Mouse (Mus musculus): ENCODE data around the gene Gabarapl1. TPM values are rescaled to one million over a fixed set of nuclear protein-coding genes. Genes with fewer than 3 reads are reported as not detected.

Gene Gabarapl1
- polyA plus RNA-seq, 1 experiment from 2014 or later = 119 TPM

- H3K36me3 ChIP-seq = peaks cover 41% of the 10 kb centered on the region
- H3K27me3 ChIP-seq (replicated peaks) = no peaks in the 10 kb centered on the region
- ATAC-seq (ENCODE audit: low FRiP score, low read depth) = no peak
- no peak overlapping the region for H3K4me3 ChIP-seq
- H3K9ac ChIP-seq = no peak overlapping the region
- 42% methylated on average over 9 of the region's 9 CpGs for WGBS
- no peak overlapping the region for H3K27ac ChIP-seq
- peaks cover 6% of the 10 kb centered on the region; the same call in 1 of the 2 replicates for H3K4me1 ChIP-seq
- H3K4me2 ChIP-seq (replicated peaks) = no peak overlapping the region
- no peaks in the 10 kb centered on the region for H3K9me3 ChIP-seq
Observed at GRCm38 (mm10) chr6:129541931-129542330, 9.0 kb downstream of the Gabarapl1 start.

DNA sequence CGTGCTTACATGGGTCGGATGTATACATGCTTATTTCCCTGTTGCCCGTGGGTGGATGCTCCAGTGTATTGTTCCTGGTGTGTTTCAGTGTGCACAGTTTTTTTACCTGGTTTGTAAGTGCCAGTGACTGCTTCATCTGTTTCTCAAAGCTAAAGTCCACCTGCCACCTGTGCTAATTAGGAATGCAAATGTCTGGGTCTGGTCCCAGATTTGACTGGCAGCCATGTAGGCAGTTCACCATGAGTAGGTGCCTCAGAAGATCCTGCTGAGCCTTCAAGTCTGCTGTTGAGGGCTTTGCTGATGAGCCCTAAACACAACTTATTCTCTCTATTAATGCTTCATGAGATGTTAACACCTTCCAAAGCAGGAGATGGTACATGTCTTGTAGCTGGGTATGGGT, 9.6 kb downstream of the Gabarapl1 start:
- no peaks in the 10 kb centered on the region for H3K9me3 ChIP-seq

DNA sequence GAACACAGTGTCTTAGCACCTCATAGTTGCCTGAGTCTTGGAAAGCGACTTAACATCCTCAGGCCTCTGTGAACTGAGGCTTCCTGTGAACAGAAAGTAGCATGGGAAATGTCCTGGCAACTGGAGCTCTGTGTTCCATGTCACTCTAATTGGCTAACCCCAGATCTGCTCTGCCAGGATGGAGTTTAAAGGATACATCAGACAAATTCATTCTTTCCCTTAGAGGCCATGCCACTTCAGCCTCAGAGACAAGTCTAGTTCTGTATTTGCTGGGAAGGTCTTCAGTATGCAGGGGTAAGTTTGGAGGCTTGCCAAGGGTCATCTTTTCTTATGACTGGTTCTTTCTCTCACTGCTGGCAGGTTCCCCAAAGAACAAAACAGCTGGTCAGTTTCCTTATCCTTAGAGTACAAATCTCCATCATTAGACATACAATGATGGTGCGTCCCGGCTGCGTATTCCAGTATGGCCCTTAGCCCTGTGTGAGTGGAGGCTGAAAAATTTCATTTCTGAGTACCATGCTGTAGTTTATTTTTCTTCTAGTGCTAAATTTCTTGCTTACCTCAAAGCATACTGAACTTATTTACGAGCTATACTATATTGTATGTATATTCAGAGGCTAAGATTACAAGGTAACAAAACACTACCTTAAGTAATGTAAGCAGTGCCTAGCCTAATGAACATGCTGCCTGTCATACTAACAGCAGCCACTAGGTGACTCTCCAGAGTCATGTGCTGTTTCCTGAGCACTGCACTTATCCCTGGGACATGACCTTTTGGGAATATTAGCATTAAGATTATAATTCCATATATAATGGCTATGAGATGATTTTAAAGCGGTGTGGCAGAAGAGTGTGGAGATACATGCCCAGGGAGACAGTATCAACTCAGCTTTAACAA, 11.0 kb downstream of the Gabarapl1 start:
- Histone ChIP-seq H3K27me3 (replicated peaks) (no peaks in the 10 kb centered on the region), H3K36me3 (peaks cover 31% of the 10 kb centered on the region), H3K9ac (no peak overlapping the region), H3K27ac (no peak overlapping the region), H3K4me1 (peaks cover 6% of the 10 kb centered on the region; the same call in 1 of the 2 replicates), H3K9me3 (no peaks in the 10 kb centered on the region), H3K4me3 (no peak overlapping the region), H3K4me2 (replicated peaks) (no peak overlapping the region)
- ATAC-seq (ENCODE audit: low FRiP score, low read depth) = peak; percentile 84
- WGBS = 60% methylated on average over 6 of the region's 6 CpGs

More for the DNA sequence above, 9.6 kb downstream of the Gabarapl1 start:
- 97% methylated on average over 3 of the region's 3 CpGs for WGBS
- ATAC-seq (ENCODE audit: low FRiP score, low read depth) = no peak
- no peak overlapping the region for H3K27ac ChIP-seq
- peaks cover 6% of the 10 kb centered on the region; the same call in 1 of the 2 replicates for H3K4me1 ChIP-seq
- H3K4me3 ChIP-seq = no peak overlapping the region
- no peaks in the 10 kb centered on the region for H3K27me3 ChIP-seq (replicated peaks)
- H3K36me3 ChIP-seq = peaks cover 41% of the 10 kb centered on the region
- H3K9ac ChIP-seq = no peak overlapping the region
- H3K4me2 ChIP-seq (replicated peaks) = no peak overlapping the region

DNA sequence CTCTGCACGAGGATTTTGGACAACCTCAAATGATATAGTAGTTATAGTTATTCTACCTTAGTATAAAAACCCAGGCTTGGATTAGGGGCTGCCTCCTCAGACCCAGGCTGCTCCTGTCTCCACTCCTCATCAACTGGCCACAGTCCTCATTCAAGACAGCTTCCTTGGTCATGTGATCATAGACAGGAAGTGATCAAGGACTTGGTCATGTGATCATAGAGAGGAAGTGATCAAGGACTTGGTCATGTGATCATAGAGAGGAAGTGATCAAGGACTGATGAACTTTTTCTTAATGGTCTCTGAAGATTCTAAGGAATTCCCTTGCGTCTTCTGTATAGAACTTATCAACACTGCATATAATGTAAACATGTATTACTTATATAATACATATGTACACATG, 14.3 kb downstream of the Gabarapl1 start:
- Histone ChIP-seq H3K27ac (no peak overlapping the region), H3K4me2 (replicated peaks) (no peak overlapping the region), H3K27me3 (replicated peaks) (no peaks in the 10 kb centered on the region), H3K36me3 (no peaks in the 10 kb centered on the region), H3K4me1 (no peaks in the 10 kb centered on the region), H3K9me3 (no peaks in the 10 kb centered on the region), H3K9ac (no peak overlapping the region), H3K4me3 (no peak overlapping the region)
- WGBS = 82% methylated on average over 2 of the region's 2 CpGs
- no peak for ATAC-seq (ENCODE audit: low FRiP score, low read depth)

DNA sequence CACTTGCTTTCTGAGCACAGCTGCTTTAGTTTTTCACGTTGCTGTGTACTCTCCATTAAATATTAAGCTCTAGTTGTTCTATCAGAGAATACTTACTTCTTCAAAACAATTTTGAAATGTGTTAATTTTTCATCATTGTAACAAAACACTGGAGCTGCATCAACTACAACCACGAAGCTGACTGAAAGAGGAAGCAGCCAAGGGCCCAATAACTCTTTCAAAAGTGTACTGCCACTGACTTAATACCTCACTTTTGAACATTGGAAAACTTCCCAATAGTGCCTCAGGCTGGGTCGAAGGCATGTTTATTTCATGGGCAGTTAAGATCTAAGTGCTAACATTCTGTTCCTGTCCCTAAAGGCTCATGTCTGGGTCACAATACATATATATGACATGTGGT, 15.0 kb downstream of the Gabarapl1 start:
- Histone ChIP-seq H3K9me3 (no peaks in the 10 kb centered on the region), H3K27ac (no peak overlapping the region), H3K4me2 (replicated peaks) (no peak overlapping the region), H3K9ac (no peak overlapping the region), H3K4me3 (no peak overlapping the region), H3K36me3 (no peaks in the 10 kb centered on the region), H3K27me3 (replicated peaks) (no peaks in the 10 kb centered on the region), H3K4me1 (no peaks in the 10 kb centered on the region)
- ATAC-seq (ENCODE audit: low FRiP score, low read depth) = no peak
- WGBS = 83% methylated on average over 3 of the region's 3 CpGs

DNA sequence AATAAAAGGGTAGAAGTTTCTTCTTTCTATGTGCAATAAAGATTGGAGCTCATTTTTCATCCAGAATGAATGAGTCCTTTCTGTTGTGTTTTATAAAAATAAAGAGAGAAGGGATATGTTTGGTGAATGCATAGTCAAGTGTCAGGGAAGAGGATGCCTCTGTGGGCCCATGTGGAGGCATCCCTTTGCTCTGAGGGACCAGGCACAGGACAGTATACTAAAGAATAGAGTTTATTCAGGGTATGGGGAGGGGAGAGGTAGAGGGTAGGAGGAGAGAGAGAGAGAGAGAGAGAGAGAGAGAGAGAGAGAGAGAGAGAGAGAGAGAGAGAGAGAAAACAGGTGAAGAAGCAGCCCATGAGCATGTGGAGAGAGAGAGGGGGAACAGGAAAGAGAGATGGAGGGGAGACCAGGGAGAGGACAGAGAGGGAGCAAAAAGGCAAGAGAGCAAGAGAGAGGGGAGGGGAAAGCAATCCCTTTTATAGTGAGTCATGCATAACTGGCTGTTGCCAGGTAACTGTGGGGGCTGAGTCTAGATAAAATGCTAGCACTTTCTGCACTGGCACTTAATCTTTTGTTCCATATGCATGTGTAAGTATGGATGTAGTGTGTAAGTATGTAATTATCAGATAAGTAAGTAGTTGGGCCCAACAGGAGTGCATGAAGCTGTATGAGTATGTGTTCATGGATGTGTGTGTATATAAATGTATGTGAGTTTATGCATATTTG, 24.5 kb downstream of the Gabarapl1 start:
- Histone ChIP-seq H3K9ac (no peak overlapping the region), H3K27me3 (replicated peaks) (no peaks in the 10 kb centered on the region), H3K27ac (no peak overlapping the region), H3K36me3 (no peaks in the 10 kb centered on the region), H3K4me3 (no peak overlapping the region), H3K4me1 (no peaks in the 10 kb centered on the region), H3K9me3 (no peaks in the 10 kb centered on the region), H3K4me2 (replicated peaks) (no peak overlapping the region)
- ATAC-seq (ENCODE audit: low FRiP score, low read depth) = peak; percentile 66

- Histone ChIP-seq H3K36me3 (no peaks in the 10 kb centered on the region), H3K4me2 (replicated peaks) (no peak overlapping the region), H3K4me3 (no peak overlapping the region), H3K27ac (no peak overlapping the region), H3K9me3 (no peaks in the 10 kb centered on the region), H3K9ac (no peak overlapping the region), H3K27me3 (replicated peaks) (no peaks in the 10 kb centered on the region), H3K4me1 (no peaks in the 10 kb centered on the region)
- ATAC-seq (ENCODE audit: low FRiP score, low read depth) = peak; percentile 82
- 17% methylated on average over 12 of the region's 12 CpGs for WGBS
Observed at GRCm38 (mm10) chr6:129558946-129559640, 26.1 kb downstream of the Gabarapl1 start.

DNA sequence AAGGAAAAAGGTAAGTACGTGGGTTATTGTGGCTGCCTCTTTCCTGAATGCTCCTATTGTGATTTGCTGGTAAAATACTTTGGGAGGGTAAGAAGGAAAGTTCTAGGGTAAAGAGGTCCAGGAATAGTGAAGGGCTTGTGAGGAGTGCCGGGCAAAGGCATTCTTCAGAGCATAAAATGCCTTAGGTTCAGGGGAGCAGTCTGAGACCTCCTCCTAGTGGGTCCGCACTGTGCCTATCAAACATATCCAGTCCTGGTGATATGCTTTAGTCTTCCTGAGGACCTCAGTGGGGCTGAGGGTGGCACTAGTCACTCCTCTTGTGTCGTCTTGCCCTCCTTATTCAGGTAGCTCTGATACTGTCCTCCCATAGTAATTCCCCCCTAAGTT, 26.7 kb downstream of the Gabarapl1 start:
- 0 out of 2 replicates have a peak, but pooled peaks have one; percentile 26 for ATAC-seq (ENCODE audit: low FRiP score, low read depth)
- no peak overlapping the region for H3K27ac ChIP-seq
- H3K4me3 ChIP-seq = no peak overlapping the region
- H3K9ac ChIP-seq = no peak overlapping the region
- H3K36me3 ChIP-seq = no peaks in the 10 kb centered on the region
- no peaks in the 10 kb centered on the region for H3K4me1 ChIP-seq
- no peak overlapping the region for H3K4me2 ChIP-seq (replicated peaks)
- no peaks in the 10 kb centered on the region for H3K27me3 ChIP-seq (replicated peaks)
- no peaks in the 10 kb centered on the region for H3K9me3 ChIP-seq
- WGBS = 59% methylated on average over 4 of the region's 4 CpGs

GRCm38 (mm10) chr6:129565257-129565656, 32.3 kb downstream of the Gabarapl1 start:
- Histone ChIP-seq H3K4me2 (replicated peaks) (no peak overlapping the region), H3K27ac (no peak overlapping the region), H3K36me3 (no peaks in the 10 kb centered on the region), H3K4me3 (no peak overlapping the region), H3K27me3 (replicated peaks) (no peaks in the 10 kb centered on the region), H3K9me3 (no peaks in the 10 kb centered on the region), H3K4me1 (no peaks in the 10 kb centered on the region), H3K9ac (no peak overlapping the region)
- 85% methylated on average over 2 of the region's 2 CpGs for WGBS
- no peak for ATAC-seq (ENCODE audit: low FRiP score, low read depth)

DNA sequence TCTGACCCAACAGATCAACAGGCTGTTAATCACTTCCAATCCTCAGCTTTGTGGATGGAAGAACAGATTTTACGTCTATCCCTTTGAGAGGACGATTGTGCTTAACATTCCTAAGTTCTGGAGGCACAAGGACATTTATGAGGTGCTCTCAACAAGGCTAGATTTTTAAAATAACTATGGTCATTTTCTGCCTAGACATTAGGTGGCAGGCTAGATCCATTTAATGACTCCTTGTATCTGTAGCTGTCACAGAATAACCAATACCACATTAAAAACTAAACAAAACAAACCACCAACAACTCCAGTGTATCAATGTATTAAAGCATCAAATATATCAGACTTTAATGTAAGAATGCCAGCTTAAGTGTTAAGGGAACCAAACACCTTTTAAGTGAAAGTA, 42.4 kb downstream of the Gabarapl1 start:
- ATAC-seq (ENCODE audit: low FRiP score, low read depth) = no peak
- whole genome bisulfite sequencing = 41% methylated on average over 2 of the region's 2 CpGs
- no peaks in the 10 kb centered on the region for H3K27me3 ChIP-seq (replicated peaks)
- no peak overlapping the region for H3K9ac ChIP-seq
- no peaks in the 10 kb centered on the region for H3K36me3 ChIP-seq
- H3K4me1 ChIP-seq = no peaks in the 10 kb centered on the region
- no peak overlapping the region for H3K27ac ChIP-seq
- H3K4me2 ChIP-seq (replicated peaks) = no peak overlapping the region
- H3K4me3 ChIP-seq = no peak overlapping the region
- no peaks in the 10 kb centered on the region for H3K9me3 ChIP-seq

- Histone ChIP-seq H3K27me3 (replicated peaks) (no peaks in the 10 kb centered on the region), H3K4me2 (replicated peaks) (no peak within 1 kb of the TSS), H3K4me1 (no peaks in the 10 kb centered on the region), H3K9me3 (no peaks in the 10 kb centered on the region), H3K27ac (no peak within 1 kb of the TSS), H3K9ac (no peak within 1 kb of the TSS), H3K36me3 (no peaks in the 10 kb centered on the region), H3K4me3 (no peak within 1 kb of the TSS)
- WGBS = 97% methylated on average over 8 of the region's 8 CpGs
- ATAC-seq (ENCODE audit: low FRiP score, low read depth) = no peak
Observed at GRCm38 (mm10) chr6:129577605-129578004, 44.6 kb downstream of the Gabarapl1 start, which contains the start of gene Klre1. Gene Klre1, plus strand, starts transcription at chr6:129577905.

GRCm38 (mm10) chr6:129581274-129581673, 48.3 kb downstream of the Gabarapl1 start:
- Histone ChIP-seq H3K4me1 (no peaks in the 10 kb centered on the region), H3K4me3 (no peak overlapping the region), H3K36me3 (no peaks in the 10 kb centered on the region), H3K9me3 (no peaks in the 10 kb centered on the region), H3K4me2 (replicated peaks) (no peak overlapping the region), H3K27me3 (replicated peaks) (no peaks in the 10 kb centered on the region), H3K27ac (no peak overlapping the region), H3K9ac (no peak overlapping the region)
- 59% methylated on average over 4 of the region's 4 CpGs for WGBS
- no peak for ATAC-seq (ENCODE audit: low FRiP score, low read depth)

All from neural tube, embryonic 12.5 days (tissue).